Mouse (Mus musculus): Measurements from ENCODE around the gene Fut7. TPM values are rescaled to one million over a fixed set of nuclear protein-coding genes. Genes with fewer than 3 reads are reported as not detected.

The Fut7 gene
- polyA plus RNA-seq, 1 experiment: 0.08 TPM

DNA sequence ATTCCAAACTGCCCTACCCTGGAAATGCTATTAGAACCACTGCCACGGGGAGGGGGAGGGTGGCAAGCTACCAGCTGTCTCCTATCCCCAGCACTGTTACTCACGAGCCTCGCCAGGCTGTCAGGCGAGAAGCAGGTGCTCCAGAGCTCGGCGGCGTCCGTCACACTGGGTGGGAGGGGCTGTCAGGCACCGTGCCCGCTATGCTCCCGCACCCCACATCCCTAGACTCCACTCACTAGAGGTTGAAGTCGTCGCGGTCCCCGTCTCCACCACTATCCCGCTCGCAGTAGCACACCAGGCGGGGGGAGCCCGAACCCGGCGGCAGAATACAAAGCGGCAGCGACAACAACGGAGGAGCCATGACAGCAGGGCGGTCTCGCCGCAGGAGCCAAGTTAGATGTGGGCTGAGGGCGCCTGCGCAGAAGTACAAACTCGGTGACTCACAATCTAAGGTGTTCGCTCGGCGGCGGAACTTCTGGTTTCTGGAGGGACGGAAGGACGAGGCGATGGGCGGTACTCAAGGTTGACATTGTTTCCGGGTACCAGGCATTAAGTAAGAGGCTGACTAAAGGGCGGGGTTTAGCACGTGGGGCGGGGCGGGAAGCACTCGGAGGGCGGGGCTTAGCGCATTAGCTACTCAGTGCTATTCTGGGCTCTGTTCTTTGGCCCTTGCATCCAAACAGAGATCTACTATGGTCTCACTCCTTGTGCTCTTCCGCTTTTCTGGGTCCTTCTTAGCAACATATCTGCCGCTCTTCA is 37.7 kb downstream of the Fut7 start, which contains the start of gene Paxx:
Gene Paxx (minus strand): TSS at position 544 of the 759 bp plus-strand sequence.
- Histone ChIP-seq H3ac (ENCODE audit: control insufficient read depth, insufficient read length) (peak within 1 kb of the TSS; percentile 57), H3K4me3 (peak within 1 kb of the TSS; percentile 69), H3K79me2 (ENCODE audit: control insufficient read depth, insufficient read depth) (no peaks in the 10 kb centered on the region), H3K36me3 (ENCODE audit: control insufficient read depth, insufficient read depth) (no peaks in the 10 kb centered on the region), H3K27me3 (ENCODE audit: control insufficient read depth, insufficient read depth, insufficient read length) (no peaks in the 10 kb centered on the region), H3K4me2 (ENCODE audit: low read depth) (peak within 1 kb of the TSS; percentile 94)
- peak; percentile 52 for TF ChIP-seq SRF (IDR thresholded peaks at IDR 0.05; ENCODE audit: control insufficient read depth, insufficient read length, low read depth)
- peak; percentile 86 to 99 (median 99) for TF ChIP-seq MYOD1 (IDR thresholded peaks at IDR 0.05; ENCODE audit: control insufficient read depth in 1 of 3, insufficient read length in 2 of 3, low read depth in 2 of 3)
- TF ChIP-seq TCF3 (IDR thresholded peaks at IDR 0.05; ENCODE audit: insufficient read length, low read depth): peak; percentile 89
- TF ChIP-seq MAX (IDR thresholded peaks at IDR 0.05; ENCODE audit: low read depth): no peak
- peak; percentile 93 for TF ChIP-seq TCF12 (IDR thresholded peaks at IDR 0.05; ENCODE audit: insufficient read depth, poor library complexity, severe bottlenecking)
- TF ChIP-seq CEBPB (IDR thresholded peaks at IDR 0.05; ENCODE audit: insufficient read depth, poor library complexity, severe bottlenecking): no peak
- no peak for TF ChIP-seq USF1 (IDR thresholded peaks at IDR 0.05; ENCODE audit: low read depth)
- TF ChIP-seq REST (IDR thresholded peaks at IDR 0.05; ENCODE audit: insufficient read depth, insufficient read length): no peak
- TF ChIP-seq E2F4 (IDR thresholded peaks at IDR 0.05; ENCODE audit: insufficient read depth): no peak
- peak; percentile 32 for TF ChIP-seq POLR2AphosphoS2 (IDR thresholded peaks at IDR 0.05; ENCODE audit: insufficient read length, low read depth)
- peak; percentile 65 for TF ChIP-seq POLR2A (IDR thresholded peaks at IDR 0.05; ENCODE audit: insufficient read length, low read depth)
- TF ChIP-seq MYOG (IDR thresholded peaks at IDR 0.05; ENCODE audit: control insufficient read depth in 1 of 3, insufficient read depth in 1 of 3, insufficient read length in 2 of 3, low read depth in 2 of 3): peak; percentile 88 to 100 (median 98)

GRCm38 (mm10) chr2:25461407-25461806 is 38.3 kb downstream of the Fut7 start:
- Histone ChIP-seq H3K79me2 (ENCODE audit: control insufficient read depth, insufficient read depth) (no peaks in the 10 kb centered on the region), H3ac (ENCODE audit: control insufficient read depth, insufficient read length) (no peak overlapping the region), H3K4me3 (peak overlapping the region; percentile 69), H3K27me3 (ENCODE audit: control insufficient read depth, insufficient read depth, insufficient read length) (no peaks in the 10 kb centered on the region), H3K4me2 (ENCODE audit: low read depth) (peak overlapping the region; percentile 85), H3K36me3 (ENCODE audit: control insufficient read depth, insufficient read depth) (no peaks in the 10 kb centered on the region)
- no peak for TF ChIP-seq MYOG (IDR thresholded peaks at IDR 0.05; ENCODE audit: control insufficient read depth in 1 of 3, insufficient read depth in 1 of 3, insufficient read length in 2 of 3, low read depth in 2 of 3)
- TF ChIP-seq MAX (IDR thresholded peaks at IDR 0.05; ENCODE audit: low read depth): no peak
- no peak for TF ChIP-seq E2F4 (IDR thresholded peaks at IDR 0.05; ENCODE audit: insufficient read depth)
- TF ChIP-seq MYOD1 (IDR thresholded peaks at IDR 0.05; ENCODE audit: control insufficient read depth in 1 of 3, insufficient read length in 2 of 3, low read depth in 2 of 3): no peak
- TF ChIP-seq CEBPB (IDR thresholded peaks at IDR 0.05; ENCODE audit: insufficient read depth, poor library complexity, severe bottlenecking): no peak
- no peak for TF ChIP-seq POLR2AphosphoS2 (IDR thresholded peaks at IDR 0.05; ENCODE audit: insufficient read length, low read depth)
- TF ChIP-seq USF1 (IDR thresholded peaks at IDR 0.05; ENCODE audit: low read depth): no peak
- TF ChIP-seq TCF12 (IDR thresholded peaks at IDR 0.05; ENCODE audit: insufficient read depth, poor library complexity, severe bottlenecking): no peak

DNA sequence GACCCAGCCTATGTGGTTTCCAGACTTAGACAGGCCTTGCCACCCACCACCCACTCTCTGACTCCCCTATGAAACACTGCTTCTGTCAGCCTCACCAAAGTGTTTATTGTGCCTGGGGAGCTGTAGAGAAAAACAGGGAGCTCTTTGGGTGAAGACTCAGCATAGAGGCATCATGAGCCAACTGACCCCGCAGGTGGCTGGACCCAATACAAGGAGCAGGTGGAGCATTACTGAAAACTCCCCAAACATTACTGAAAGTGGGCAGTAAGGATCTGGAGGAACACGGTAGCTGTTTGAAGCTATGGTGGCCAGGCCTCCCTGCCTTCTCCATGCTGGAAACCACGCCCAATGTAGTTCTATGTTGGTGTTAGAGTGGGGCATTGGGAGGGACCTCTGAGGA is 40.6 kb downstream of the Fut7 start:
- TF ChIP-seq MAX (IDR thresholded peaks at IDR 0.05; ENCODE audit: low read depth): no peak
- no peak for TF ChIP-seq MYOG (IDR thresholded peaks at IDR 0.05; ENCODE audit: control insufficient read depth in 1 of 3, insufficient read depth in 1 of 3, insufficient read length in 2 of 3, low read depth in 2 of 3)
- TF ChIP-seq TCF3 (IDR thresholded peaks at IDR 0.05; ENCODE audit: insufficient read length, low read depth): no peak
- TF ChIP-seq E2F4 (IDR thresholded peaks at IDR 0.05; ENCODE audit: insufficient read depth): no peak
- no peak for TF ChIP-seq SRF (IDR thresholded peaks at IDR 0.05; ENCODE audit: control insufficient read depth, insufficient read length, low read depth)
- TF ChIP-seq TCF12 (IDR thresholded peaks at IDR 0.05; ENCODE audit: insufficient read depth, poor library complexity, severe bottlenecking): no peak
- no peak for TF ChIP-seq REST (IDR thresholded peaks at IDR 0.05; ENCODE audit: insufficient read depth, insufficient read length)
- no peak for TF ChIP-seq MYOD1 (IDR thresholded peaks at IDR 0.05; ENCODE audit: control insufficient read depth in 1 of 3, insufficient read length in 2 of 3, low read depth in 2 of 3)
- TF ChIP-seq POLR2AphosphoS2 (IDR thresholded peaks at IDR 0.05; ENCODE audit: insufficient read length, low read depth): no peak
- TF ChIP-seq USF1 (IDR thresholded peaks at IDR 0.05; ENCODE audit: low read depth): no peak
- no peak for TF ChIP-seq CEBPB (IDR thresholded peaks at IDR 0.05; ENCODE audit: insufficient read depth, poor library complexity, severe bottlenecking)
- no peak for TF ChIP-seq POLR2A (IDR thresholded peaks at IDR 0.05; ENCODE audit: insufficient read length, low read depth)
- Histone ChIP-seq H3K4me2 (ENCODE audit: low read depth) (no peak overlapping the region), H3K27me3 (ENCODE audit: control insufficient read depth, insufficient read depth, insufficient read length) (no peaks in the 10 kb centered on the region), H3K79me2 (ENCODE audit: control insufficient read depth, insufficient read depth) (no peaks in the 10 kb centered on the region), H3ac (ENCODE audit: control insufficient read depth, insufficient read length) (no peak overlapping the region), H3K4me3 (no peak overlapping the region), H3K36me3 (ENCODE audit: control insufficient read depth, insufficient read depth) (no peaks in the 10 kb centered on the region)

- Histone ChIP-seq H3K36me3 (ENCODE audit: control insufficient read depth, insufficient read depth) (no peaks in the 10 kb centered on the region), H3K4me2 (ENCODE audit: low read depth) (no peak overlapping the region), H3ac (ENCODE audit: control insufficient read depth, insufficient read length) (no peak overlapping the region), H3K27me3 (ENCODE audit: control insufficient read depth, insufficient read depth, insufficient read length) (no peaks in the 10 kb centered on the region), H3K79me2 (ENCODE audit: control insufficient read depth, insufficient read depth) (no peaks in the 10 kb centered on the region), H3K4me3 (no peak overlapping the region)
- no peak for TF ChIP-seq POLR2A (IDR thresholded peaks at IDR 0.05; ENCODE audit: insufficient read length, low read depth)
- no peak for TF ChIP-seq TCF12 (IDR thresholded peaks at IDR 0.05; ENCODE audit: insufficient read depth, poor library complexity, severe bottlenecking)
- TF ChIP-seq USF1 (IDR thresholded peaks at IDR 0.05; ENCODE audit: low read depth): no peak
- TF ChIP-seq POLR2AphosphoS2 (IDR thresholded peaks at IDR 0.05; ENCODE audit: insufficient read length, low read depth): no peak
- TF ChIP-seq MYOD1 (IDR thresholded peaks at IDR 0.05; ENCODE audit: control insufficient read depth in 1 of 3, insufficient read length in 2 of 3, low read depth in 2 of 3): no peak
- no peak for TF ChIP-seq CEBPB (IDR thresholded peaks at IDR 0.05; ENCODE audit: insufficient read depth, poor library complexity, severe bottlenecking)
- TF ChIP-seq MYOG (IDR thresholded peaks at IDR 0.05; ENCODE audit: control insufficient read depth in 1 of 3, insufficient read depth in 1 of 3, insufficient read length in 2 of 3, low read depth in 2 of 3): no peak
- TF ChIP-seq TCF3 (IDR thresholded peaks at IDR 0.05; ENCODE audit: insufficient read length, low read depth): no peak
- TF ChIP-seq E2F4 (IDR thresholded peaks at IDR 0.05; ENCODE audit: insufficient read depth): no peak
- TF ChIP-seq MAX (IDR thresholded peaks at IDR 0.05; ENCODE audit: low read depth): no peak
- no peak for TF ChIP-seq REST (IDR thresholded peaks at IDR 0.05; ENCODE audit: insufficient read depth, insufficient read length)
- no peak for TF ChIP-seq SRF (IDR thresholded peaks at IDR 0.05; ENCODE audit: control insufficient read depth, insufficient read length, low read depth)
These were observed 42.2 kb downstream of the Fut7 start for GRCm38 (mm10) chr2:25465256-25465655.
